Mouse (Mus musculus): ENCODE measurements around the gene Gm7347.
"Not testable (repeated sequence)": the region's sequence is repeated elsewhere in the genome, so short reads cannot be mapped to it uniquely, and the experiment has no call there.

Gene Gm7347

GRCm38 (mm10) chr5:26058481-26058880, at the start of gene Gm7347:
Gm7347 (minus strand) TSS chr5:26058581.
- not testable (repeated sequence) for DNase-seq (ENCODE audit: low spot score)

GRCm38 (mm10) chr5:26105262-26105661, 46.9 kb upstream of the Gm7347 start, which contains the start of gene 5031410I06Rik:
5031410I06Rik (minus strand) TSS chr5:26105362.
- DNase-seq (ENCODE audit: low spot score): not testable (repeated sequence)

- DNase-seq (ENCODE audit: low spot score): not testable (repeated sequence)
Observed at GRCm38 (mm10) chr5:26089191-26089590, 30.8 kb upstream of the Gm7347 start, which contains the start of gene Gm10471. Gm10471 (minus strand) TSS chr5:26089291.

- not testable (repeated sequence) for DNase-seq (ENCODE audit: low spot score)
Observed at GRCm38 (mm10) chr5:26079023-26079422, 20.6 kb upstream of the Gm7347 start.

- DNase-seq (ENCODE audit: low spot score): no peak
Observed at GRCm38 (mm10) chr5:26070716-26071115, 12.3 kb upstream of the Gm7347 start.

- not testable (repeated sequence) for DNase-seq (ENCODE audit: low spot score)
Observed at GRCm38 (mm10) chr5:26039458-26039857, 18.9 kb downstream of the Gm7347 start, which contains the start of gene Speer4a. Speer4a (minus strand) TSS chr5:26039558.

GRCm38 (mm10) chr5:26022816-26023215, 35.6 kb downstream of the Gm7347 start, which contains the start of gene Gm5862:
Gm5862 (minus strand) TSS chr5:26022916.
- not testable (repeated sequence) for DNase-seq (ENCODE audit: low spot score)

GRCm38 (mm10) chr5:26007697-26008096, 50.7 kb downstream of the Gm7347 start:
- not testable (repeated sequence) for DNase-seq (ENCODE audit: low spot score)

- DNase-seq (ENCODE audit: low spot score): peak; percentile 25
Observed at GRCm38 (mm10) chr5:26006937-26007695, 51.3 kb downstream of the Gm7347 start.

- not testable (repeated sequence) for DNase-seq (ENCODE audit: low spot score)
Observed at GRCm38 (mm10) chr5:26004698-26005097, 53.7 kb downstream of the Gm7347 start, which contains the start of gene Gm1979. Gm1979 (minus strand) TSS chr5:26004798.
